Mouse (Mus musculus): ENCODE measurements around the gene Trpm3. TPM values are rescaled to one million over a fixed set of nuclear protein-coding genes. Genes with fewer than 3 reads are reported as not detected.

The Trpm3 gene
- polyA plus RNA-seq, 1 experiment from 2014 or later, result 0.51 TPM

DNA sequence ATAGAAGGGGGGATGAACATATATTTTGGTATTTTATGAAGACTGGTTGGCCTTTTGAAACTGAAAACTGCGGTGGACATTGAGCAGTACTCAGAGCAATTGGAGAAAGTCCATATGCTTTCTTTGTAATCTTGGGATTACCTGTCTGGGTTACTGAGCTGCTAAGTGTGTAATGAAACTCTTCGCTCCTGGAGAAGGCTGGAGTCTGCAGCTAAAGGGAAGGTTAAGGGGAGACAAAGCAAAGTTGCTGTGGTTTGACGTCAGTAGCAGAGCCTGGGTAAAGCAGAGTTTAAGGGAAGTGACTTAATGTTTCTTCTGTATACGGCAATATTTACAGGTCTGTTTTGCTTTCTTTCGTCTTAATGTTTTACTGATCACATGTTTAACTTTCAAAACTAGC lies 554.1 kb downstream of the Trpm3 start:
- no peaks in the 10 kb centered on the region for H3K4me1 ChIP-seq (ENCODE audit: insufficient read depth, low read depth, low read length)
- H3K4me3 ChIP-seq (ENCODE audit: low read depth, low read length), result no peak overlapping the region
- no peak for DNase-seq (ENCODE audit: low spot score)
- no peak overlapping the region for H3K4me2 ChIP-seq (replicated peaks; ENCODE audit: low read depth, low read length)
- no peaks in the 10 kb centered on the region for H3K9me3 ChIP-seq (ENCODE audit: low read length)
- no peak overlapping the region for H3K27ac ChIP-seq (ENCODE audit: low read length)
- no peaks in the 10 kb centered on the region for H3K27me3 ChIP-seq (replicated peaks; ENCODE audit: insufficient read depth, low read length)
- no peak for TF ChIP-seq EP300 (IDR thresholded peaks at IDR 0.05)
- TF ChIP-seq CTCF (IDR thresholded peaks at IDR 0.05), result no peak
- H3K36me3 ChIP-seq (ENCODE audit: insufficient read depth, low read length), result no peaks in the 10 kb centered on the region
- WGBS, result 66% methylated on average over 5 of the region's 5 CpGs
- no peak for ATAC-seq
- H3K9ac ChIP-seq (replicated peaks; ENCODE audit: low read depth), result no peak overlapping the region

GRCm38 (mm10) chr19:22695423-22695822 lies 556.6 kb downstream of the Trpm3 start:
- Histone ChIP-seq H3K4me2 (replicated peaks; ENCODE audit: low read depth, low read length) (no peak overlapping the region), H3K27ac (ENCODE audit: low read length) (no peak overlapping the region), H3K9ac (replicated peaks; ENCODE audit: low read depth) (no peak overlapping the region), H3K27me3 (replicated peaks; ENCODE audit: insufficient read depth, low read length) (no peaks in the 10 kb centered on the region), H3K4me3 (ENCODE audit: low read depth, low read length) (no peak overlapping the region), H3K4me1 (ENCODE audit: insufficient read depth, low read depth, low read length) (no peaks in the 10 kb centered on the region), H3K9me3 (ENCODE audit: low read length) (no peaks in the 10 kb centered on the region), H3K36me3 (ENCODE audit: insufficient read depth, low read length) (no peaks in the 10 kb centered on the region)
- TF ChIP-seq EP300 (IDR thresholded peaks at IDR 0.05), result no peak
- ATAC-seq (no peak), DNase-seq (ENCODE audit: low spot score) (no peak)
- 32% methylated on average over 2 of the region's 2 CpGs for WGBS

GRCm38 (mm10) chr19:22698737-22699136 lies 559.9 kb downstream of the Trpm3 start:
- no peaks in the 10 kb centered on the region for H3K36me3 ChIP-seq (ENCODE audit: insufficient read depth, low read length)
- no peak for TF ChIP-seq EP300 (IDR thresholded peaks at IDR 0.05)
- TF ChIP-seq CTCF (IDR thresholded peaks at IDR 0.05), result no peak
- WGBS, result 69% methylated on average over 4 of the region's 4 CpGs
- no peak overlapping the region for H3K4me2 ChIP-seq (replicated peaks; ENCODE audit: low read depth, low read length)
- H3K27me3 ChIP-seq (replicated peaks; ENCODE audit: insufficient read depth, low read length), result no peaks in the 10 kb centered on the region
- no peak for ATAC-seq
- no peaks in the 10 kb centered on the region for H3K4me1 ChIP-seq (ENCODE audit: insufficient read depth, low read depth, low read length)
- no peak overlapping the region for H3K9ac ChIP-seq (replicated peaks; ENCODE audit: low read depth)
- no peak overlapping the region for H3K27ac ChIP-seq (ENCODE audit: low read length)
- DNase-seq (ENCODE audit: low spot score), result no peak
- no peaks in the 10 kb centered on the region for H3K9me3 ChIP-seq (ENCODE audit: low read length)
- H3K4me3 ChIP-seq (ENCODE audit: low read depth, low read length), result no peak overlapping the region

- Histone ChIP-seq H3K9me3 (ENCODE audit: low read length) (no peaks in the 10 kb centered on the region), H3K9ac (replicated peaks; ENCODE audit: low read depth) (no peak overlapping the region), H3K4me1 (ENCODE audit: insufficient read depth, low read depth, low read length) (no peaks in the 10 kb centered on the region), H3K4me2 (replicated peaks; ENCODE audit: low read depth, low read length) (no peak overlapping the region), H3K27ac (ENCODE audit: low read length) (no peak overlapping the region), H3K4me3 (ENCODE audit: low read depth, low read length) (no peak overlapping the region), H3K36me3 (ENCODE audit: insufficient read depth, low read length) (no peaks in the 10 kb centered on the region), H3K27me3 (replicated peaks; ENCODE audit: insufficient read depth, low read length) (no peaks in the 10 kb centered on the region)
- DNase-seq (ENCODE audit: low spot score), result peak; percentile 21
- 32% methylated on average over 5 of the region's 5 CpGs for WGBS
- ATAC-seq, result peak; percentile 48
- no peak for TF ChIP-seq EP300 (IDR thresholded peaks at IDR 0.05)
- TF ChIP-seq CTCF (IDR thresholded peaks at IDR 0.05), result no peak
These were observed 562.2 kb downstream of the Trpm3 start for GRCm38 (mm10) chr19:22700871-22701651.

- no peaks in the 10 kb centered on the region for H3K27me3 ChIP-seq (replicated peaks; ENCODE audit: insufficient read depth, low read length)
- H3K9me3 ChIP-seq (ENCODE audit: low read length), result no peaks in the 10 kb centered on the region
- H3K36me3 ChIP-seq (ENCODE audit: insufficient read depth, low read length), result no peaks in the 10 kb centered on the region
- 53% methylated on average over 6 of the region's 6 CpGs for WGBS
- H3K4me2 ChIP-seq (replicated peaks; ENCODE audit: low read depth, low read length), result no peak overlapping the region
- no peak overlapping the region for H3K4me3 ChIP-seq (ENCODE audit: low read depth, low read length)
- peak; percentile 58; the same call in 1 of the 2 replicates for ATAC-seq
- TF ChIP-seq EP300 (IDR thresholded peaks at IDR 0.05) (no peak), CTCF (IDR thresholded peaks at IDR 0.05) (no peak)
- no peaks in the 10 kb centered on the region for H3K4me1 ChIP-seq (ENCODE audit: insufficient read depth, low read depth, low read length)
- H3K9ac ChIP-seq (replicated peaks; ENCODE audit: low read depth), result no peak overlapping the region
- peak; percentile 61 for DNase-seq (ENCODE audit: low spot score)
- no peak overlapping the region for H3K27ac ChIP-seq (ENCODE audit: low read length)
These were observed 565.0 kb downstream of the Trpm3 start for GRCm38 (mm10) chr19:22703876-22704275.

- DNase-seq (ENCODE audit: low spot score), result no peak
- TF ChIP-seq CTCF (IDR thresholded peaks at IDR 0.05) (no peak), EP300 (IDR thresholded peaks at IDR 0.05) (no peak)
- Histone ChIP-seq H3K27me3 (replicated peaks; ENCODE audit: insufficient read depth, low read length) (no peaks in the 10 kb centered on the region), H3K4me1 (ENCODE audit: insufficient read depth, low read depth, low read length) (no peaks in the 10 kb centered on the region), H3K27ac (ENCODE audit: low read length) (no peak overlapping the region), H3K36me3 (ENCODE audit: insufficient read depth, low read length) (no peaks in the 10 kb centered on the region), H3K4me3 (ENCODE audit: low read depth, low read length) (no peak overlapping the region), H3K9ac (replicated peaks; ENCODE audit: low read depth) (no peak overlapping the region), H3K4me2 (replicated peaks; ENCODE audit: low read depth, low read length) (no peak overlapping the region), H3K9me3 (ENCODE audit: low read length) (no peaks in the 10 kb centered on the region)
- ATAC-seq, result no peak
These were observed 566.6 kb downstream of the Trpm3 start for GRCm38 (mm10) chr19:22705414-22705813.

All from lung, postnatal 0 days (tissue).